Comparison of ENCODE assay signal across 21 mouse cellular contexts in genomic region chr12:50540793-50541192, GRCm38 (mm10).
A peak's percentile ranks its signal among the peaks of the same experiment; 100 is the strongest.
DNase-seq lines count a peak whose midpoint lies in the region; ATAC-seq and TF ChIP-seq lines count a peak whose summit lies in the region.
"Had no signal": no experiment of that assay in that cellular context is flagged by ENCODE, and none has a peak within 500 bp of the region (broad histone marks: within the 10 kb centered on the region; RNA-seq: fewer than 3 reads in every experiment).

No protein-coding gene starts in this region.

- peak; percentile 63 for DNase-seq in lung, embryonic 14.5 days
- DNase-seq in lung, postnatal 4 days = no peak
- no peak for DNase-seq in lung, postnatal 36 days
- DNase-seq in midbrain, embryonic 11.5 days (ENCODE audit: low spot score, missing footprints) = peak; percentile 28
- DNase-seq in midbrain, embryonic 10.5 days (ENCODE audit: low spot score) = no peak
- DNase-seq: adrenal gland, adult 2 months; adrenal gland, adult 8-10 months; adrenal gland, postnatal 10 days; adrenal gland, postnatal 14 days; adrenal gland, postnatal 25 days; adrenal gland, postnatal 36 days; B cell, adult 2 months; cerebellum, adult 11 months; cerebellum, adult 11-12 months; cerebellum, adult 18-20 months had no signal

- TF ChIP-seq CTCF in lung, embryonic 14.5 days (IDR thresholded peaks at IDR 0.05; ENCODE audit: low read depth) = no peak

- H3K4me3 ChIP-seq in lung, embryonic 14.5 days (ENCODE audit: low read depth, low read length) = no peak overlapping the region
- H3K4me3 ChIP-seq in lung, embryonic 16.5 days (ENCODE audit: low read length) = no peak overlapping the region
- H3K4me3 ChIP-seq in midbrain, embryonic 11.5 days (ENCODE audit: low read depth, low read length) = no peak overlapping the region
- H3K4me3 ChIP-seq in midbrain, embryonic 10.5 days = no peak overlapping the region

- WGBS in lung, embryonic 14.5 days = 47% methylated on average over 5 of the region's 5 CpGs
- 38% methylated on average over 5 of the region's 5 CpGs for WGBS in lung, embryonic 16.5 days
- 84% methylated on average over 5 of the region's 5 CpGs for WGBS in midbrain, embryonic 11.5 days
- WGBS in midbrain, embryonic 10.5 days = 89% methylated on average over 5 of the region's 5 CpGs

- no peak overlapping the region for H3K4me2 ChIP-seq in lung, embryonic 14.5 days
- H3K4me2 ChIP-seq in lung, embryonic 16.5 days (ENCODE audit: low read depth, low read length) = no peak overlapping the region
- no peak overlapping the region for H3K4me2 ChIP-seq in midbrain, embryonic 11.5 days

- no peak overlapping the region for H3K9ac ChIP-seq in lung, embryonic 14.5 days
- H3K9ac ChIP-seq in lung, embryonic 16.5 days (ENCODE audit: low read length) = no peak overlapping the region
- H3K9ac ChIP-seq in midbrain, embryonic 11.5 days (ENCODE audit: low read length) = no peak overlapping the region

- no peak overlapping the region for H3K27ac ChIP-seq in lung, embryonic 14.5 days (ENCODE audit: low read depth)
- no peak overlapping the region for H3K27ac ChIP-seq in lung, embryonic 16.5 days (ENCODE audit: low read length)
- H3K27ac ChIP-seq in midbrain, embryonic 11.5 days (ENCODE audit: low read depth, low read length) = no peak overlapping the region
- H3K27ac ChIP-seq in midbrain, embryonic 10.5 days (replicated peaks) = no peak overlapping the region

- peaks cover 3% of the 10 kb centered on the region; the same call in 1 of the 2 replicates for H3K4me1 ChIP-seq in lung, embryonic 14.5 days (ENCODE audit: insufficient read depth)
- H3K4me1 ChIP-seq in lung, embryonic 16.5 days (replicated peaks; ENCODE audit: control insufficient read depth, insufficient read depth, low read length) = no peaks in the 10 kb centered on the region
- H3K4me1 ChIP-seq in midbrain, embryonic 11.5 days (ENCODE audit: control insufficient read depth, insufficient read depth, low read length) = peaks cover 11% of the 10 kb centered on the region; the same call in 1 of the 2 replicates
- peaks cover 24% of the 10 kb centered on the region for H3K4me1 ChIP-seq in midbrain, embryonic 10.5 days

- no peaks in the 10 kb centered on the region for H3K36me3 ChIP-seq in lung, embryonic 14.5 days (ENCODE audit: insufficient read depth)
- H3K36me3 ChIP-seq in lung, embryonic 16.5 days (ENCODE audit: control insufficient read depth, insufficient read depth, low read length) = no peaks in the 10 kb centered on the region
- H3K36me3 ChIP-seq in midbrain, embryonic 11.5 days (ENCODE audit: control insufficient read depth, insufficient read depth, low read length) = no peaks in the 10 kb centered on the region
- H3K36me3 ChIP-seq in midbrain, embryonic 10.5 days = no peaks in the 10 kb centered on the region
- H3K36me3 ChIP-seq: G1E had no signal

- ATAC-seq in lung, embryonic 14.5 days (ENCODE audit: insufficient read depth) = peak; percentile 56; the same call in 1 of the 2 replicates
- ATAC-seq in lung, embryonic 16.5 days (ENCODE audit: low read depth) = 0 out of 2 replicates have a peak, but pooled peaks have one; percentile 17
- ATAC-seq in midbrain, embryonic 11.5 days (ENCODE audit: low FRiP score) = no peak
- ATAC-seq: activated CD4-positive, CD25-positive, alpha-beta regulatory T cell, adult 4 months; CD4-positive, CD25-positive, alpha-beta regulatory T cell, adult 4 months; Patski had no signal

- no peaks in the 10 kb centered on the region for H3K9me3 ChIP-seq in lung, embryonic 14.5 days (ENCODE audit: low read depth, low read length)
- no peaks in the 10 kb centered on the region for H3K9me3 ChIP-seq in lung, embryonic 16.5 days (ENCODE audit: control insufficient read depth, low read length)
- no peaks in the 10 kb centered on the region for H3K9me3 ChIP-seq in midbrain, embryonic 11.5 days (ENCODE audit: control insufficient read depth, low read length)
- H3K9me3 ChIP-seq in midbrain, embryonic 10.5 days (replicated peaks) = no peaks in the 10 kb centered on the region

- no peaks in the 10 kb centered on the region for H3K27me3 ChIP-seq in lung, embryonic 14.5 days (ENCODE audit: insufficient read depth, low read length)
- H3K27me3 ChIP-seq in lung, embryonic 16.5 days (ENCODE audit: control insufficient read depth, insufficient read depth, low read depth, low read length) = no peaks in the 10 kb centered on the region
- no peaks in the 10 kb centered on the region for H3K27me3 ChIP-seq in midbrain, embryonic 11.5 days (ENCODE audit: control insufficient read depth, insufficient read depth, low read length)
- H3K27me3 ChIP-seq in midbrain, embryonic 10.5 days (ENCODE audit: low read depth, poor library complexity, severe bottlenecking) = peaks cover 5% of the 10 kb centered on the region
- H3K27me3 ChIP-seq: CH12.LX, Patski had no signal

Comparison
In these comparisons a context has a peak if more than half of its experiments do, and no peak if none do; other contexts are left out.
1. DNase-seq: peak in lung, embryonic 14.5 days (single experiment) and midbrain, embryonic 11.5 days (single experiment); none in lung, postnatal 4 days (0 of 2), lung, postnatal 36 days (single experiment) and midbrain, embryonic 10.5 days (single experiment).